Mouse (Mus musculus) kidney, embryonic 14.5 days (tissue): ENCODE results near the gene Irx2. TPM values are rescaled to one million over a fixed set of nuclear protein-coding genes. Genes with fewer than 3 reads are reported as not detected.

Experiments used
- ATAC-seq: fragments of 200-750 bp; cut with Nextera tagmentation; 2 replicates; pipeline ENCODE4 v1.8.0; 2017; ENCODE audit warnings: moderate number of reproducible peaks, mild to moderate bottlenecking, moderate TSS enrichment, moderate library complexity; ENCODE audit not compliant: low FRiP score, low TSS enrichment
- H3K27ac ChIP-seq: fragments of 300-500 bp; sonication (generic); 2 replicates; pipeline ENCODE4 v1.5.1; 2014; ENCODE audit warnings: low read depth, mild to moderate bottlenecking, low read length, moderate library complexity, mixed read lengths
- H3K27me3 ChIP-seq: fragments of 300-500 bp; sonication (generic); 2 replicates; pipeline ENCODE4 v1.6.1; 2014; ENCODE audit warnings: mild to moderate bottlenecking, low read length; ENCODE audit not compliant: control insufficient read depth, insufficient read depth
- H3K36me3 ChIP-seq: fragments of 300-500 bp; sonication (generic); 2 replicates; pipeline ENCODE4 v1.6.1; 2014; ENCODE audit warnings: low read length, mixed read lengths; ENCODE audit not compliant: control insufficient read depth, insufficient read depth
- H3K4me1 ChIP-seq: fragments of 300-500 bp; sonication (generic); 2 replicates; pipeline ENCODE4 v1.6.1; 2014; ENCODE audit warnings: low read length, mixed read lengths; ENCODE audit not compliant: control insufficient read depth, insufficient read depth
- H3K4me2 ChIP-seq: fragments of 300-500 bp; sonication (generic); replicated peaks from 2 replicates; pipeline ENCODE4 v1.6.1; 2014; ENCODE audit warnings: low read depth, mild to moderate bottlenecking, low read length
- H3K4me3 ChIP-seq: fragments of 300-500 bp; sonication (generic); 2 replicates; pipeline ENCODE4 v1.5.1; 2014; ENCODE audit warnings: mild to moderate bottlenecking, low read length
- H3K9ac ChIP-seq: fragments of 300-500 bp; sonication (generic); 2 replicates; pipeline ENCODE4 v1.6.1; 2014; ENCODE audit warnings: low read depth, mild to moderate bottlenecking, low read length, moderate library complexity
- H3K9me3 ChIP-seq: fragments of 300-500 bp; sonication (generic); 2 replicates; pipeline ENCODE4 v1.6.1; 2016; ENCODE audit warnings: low read length; ENCODE audit not compliant: control insufficient read depth
- WGBS: fragments of 180-500 bp; shearing (Covaris S2); extraction: QIAGEN DNeasy Blood & Tissue Kit; methylation state at CpG from one replicate; pipeline ENCODE4 v1.1.7; 2014; 5-methylcytosine and 5-hydroxymethylcytosine counted together
- polyA plus RNA-seq: library from polyadenylated mRNA; unstranded; fragments of >200 nt; fragmentation: Nextera tagmentation; extraction: Ambion mirVana; gene quantifications from 2 replicates; pipeline ENCODE4 v1.2.1, GENCODE M21; 2014

Irx2 gene
- polyA plus RNA-seq, 1 experiment from 2014 or later, result 5.4 TPM

DNA sequence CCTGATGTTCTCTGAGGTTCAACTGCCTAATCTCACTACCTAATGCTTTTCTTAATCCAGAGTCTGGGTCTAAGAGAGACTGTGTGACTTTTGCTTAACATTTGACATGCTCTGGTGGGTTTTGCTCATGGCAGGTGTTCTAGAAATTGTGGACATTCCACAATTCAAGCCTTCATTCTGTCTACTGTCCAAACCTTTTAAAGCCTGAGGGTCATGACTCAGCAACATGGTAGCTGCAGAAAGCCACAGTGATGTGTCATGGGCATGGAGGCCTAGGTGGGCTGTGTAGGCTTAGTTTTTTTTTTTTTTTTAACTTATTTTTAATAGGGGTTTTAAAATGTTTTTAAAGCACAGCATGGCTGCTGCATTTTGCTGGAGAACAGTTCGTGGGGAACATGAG is 27.8 kb downstream of the Irx2 start:
- 53% methylated on average over 1 of the region's 1 CpGs for WGBS
- H3K9me3 ChIP-seq, result no peaks in the 10 kb centered on the region

DNA sequence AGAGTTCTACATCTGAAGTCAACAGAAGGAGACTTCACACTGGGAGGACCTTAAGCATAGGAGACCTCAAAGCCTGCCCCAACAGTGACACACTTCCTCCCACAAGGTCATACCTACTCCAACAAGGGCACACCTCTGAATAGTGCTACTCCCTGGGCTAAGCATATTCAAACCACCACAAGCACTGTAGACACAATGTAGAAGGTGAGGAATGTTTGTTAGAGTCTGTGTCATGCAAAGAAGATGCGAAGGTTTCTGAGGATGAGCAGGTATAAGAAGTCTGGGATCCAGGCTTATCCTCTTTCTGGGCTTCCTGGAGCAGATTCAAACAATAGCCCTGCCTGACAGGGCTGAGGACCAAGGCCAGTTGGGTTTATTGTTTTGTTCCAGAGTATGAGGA is 47.2 kb downstream of the Irx2 start:
- H3K4me1 ChIP-seq, result no peaks in the 10 kb centered on the region
- no peaks in the 10 kb centered on the region for H3K36me3 ChIP-seq
- H3K27me3 ChIP-seq, result no peaks in the 10 kb centered on the region
- no peak overlapping the region for H3K27ac ChIP-seq
- no peak overlapping the region for H3K9ac ChIP-seq
- H3K9me3 ChIP-seq, result no peaks in the 10 kb centered on the region
- no peak for ATAC-seq
- H3K4me3 ChIP-seq, result no peak overlapping the region
- WGBS, result 75% methylated on average over 1 of the region's 1 CpGs
- no peak overlapping the region for H3K4me2 ChIP-seq

More for the DNA sequence above, 27.8 kb downstream of the Irx2 start:
- Histone ChIP-seq H3K4me3 (no peak overlapping the region), H3K4me2 (no peak overlapping the region), H3K27me3 (no peaks in the 10 kb centered on the region), H3K27ac (no peak overlapping the region), H3K4me1 (no peaks in the 10 kb centered on the region), H3K9ac (no peak overlapping the region), H3K36me3 (no peaks in the 10 kb centered on the region)
- no peak for ATAC-seq
